Mouse (Mus musculus) erythroblast, embryonic 14.5 days (primary cell): ENCODE results near the gene Kctd7. TPM values are rescaled to one million over a fixed set of nuclear protein-coding genes. Genes with fewer than 3 reads are reported as not detected.

Experiments
- H3K27me3 ChIP-seq: 2 replicates; pipeline ENCODE4 v1.6.1; 2012; ENCODE audit warnings: inconsistent platforms; ENCODE audit not compliant: control insufficient read depth
- H3K36me3 ChIP-seq: 2 replicates; pipeline ENCODE4 v1.6.1; 2012; ENCODE audit warnings: mild to moderate bottlenecking, inconsistent platforms; ENCODE audit not compliant: control insufficient read depth
- H3K4me1 ChIP-seq: 2 replicates; pipeline ENCODE4 v1.6.1; 2012; ENCODE audit warnings: inconsistent platforms; ENCODE audit not compliant: control insufficient read depth
- H3K4me3 ChIP-seq: replicated peaks from 2 replicates; pipeline ENCODE3; 2012; ENCODE audit warnings: moderate library complexity, mild to moderate bottlenecking, inconsistent platforms
- H3K9me3 ChIP-seq: 2 replicates; pipeline ENCODE4 v1.6.1; 2012; ENCODE audit warnings: low read length, inconsistent platforms, mixed read lengths; ENCODE audit not compliant: control insufficient read depth
- GATA1 ChIP-seq: IDR thresholded peaks from 2 replicates; pipeline ENCODE4 v1.6.1; 2012; ENCODE audit warnings: low read length, inconsistent platforms, mixed read lengths
- TAL1 ChIP-seq: IDR thresholded peaks from 3 replicates; pipeline ENCODE4 v1.6.1; 2012; ENCODE audit warnings: low read length, inconsistent platforms, mixed read lengths
- polyA plus RNA-seq: library from polyadenylated mRNA; stranded (reverse); fragments of >175 nt; gene quantifications from 2 replicates; pipeline ENCODE4 v1.2.3, GENCODE M21; 2012

Gene Kctd7
- polyA plus RNA-seq, 1 experiment = 2.1 TPM

DNA sequence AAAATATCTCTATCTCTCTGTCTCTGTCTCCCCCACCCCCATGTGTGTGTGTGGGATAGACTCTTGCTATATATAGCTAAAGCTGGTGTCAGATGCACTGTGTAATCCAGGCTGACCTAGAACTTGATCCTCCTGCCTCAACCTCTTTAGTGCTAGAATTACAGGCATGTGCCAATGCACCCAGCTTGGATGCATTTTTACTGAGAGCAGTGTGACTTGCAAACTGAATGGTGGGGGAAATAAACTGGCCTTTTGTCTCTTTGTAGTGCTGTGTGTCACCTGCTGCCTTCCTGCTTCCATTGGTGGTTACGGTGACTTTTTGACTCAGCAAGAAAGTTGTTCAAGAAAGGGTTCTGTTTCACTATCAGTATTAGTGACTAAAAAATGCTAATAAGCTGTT, 51.6 kb downstream of the Kctd7 start:
- no peak for TF ChIP-seq GATA1
- TF ChIP-seq TAL1 = no peak
- H3K4me3 ChIP-seq = no peak overlapping the region
- no peaks in the 10 kb centered on the region for H3K27me3 ChIP-seq
- H3K36me3 ChIP-seq = peaks cover 99% of the 10 kb centered on the region
- peaks cover 13% of the 10 kb centered on the region for H3K4me1 ChIP-seq
- no peaks in the 10 kb centered on the region for H3K9me3 ChIP-seq

DNA sequence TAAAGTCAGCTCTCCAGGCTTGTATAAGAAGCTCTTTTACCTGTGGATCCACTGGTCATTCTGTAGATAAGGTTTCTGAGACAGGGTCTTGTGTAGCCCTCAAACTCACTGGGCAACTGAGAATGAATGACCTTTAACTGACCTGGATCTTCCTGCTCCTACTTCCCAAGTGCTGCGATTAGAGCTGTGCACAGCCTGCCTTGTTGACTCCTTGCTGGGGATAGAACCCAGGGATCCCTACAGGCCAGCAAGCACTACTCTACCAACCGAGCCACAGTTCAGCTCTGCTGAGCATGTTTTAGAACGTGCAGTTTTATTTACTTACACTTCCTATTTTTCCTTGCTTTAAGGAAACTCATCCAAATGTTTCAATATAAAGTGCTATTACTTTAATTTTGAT, 52.8 kb downstream of the Kctd7 start:
- Histone ChIP-seq H3K4me1 (peaks cover 13% of the 10 kb centered on the region), H3K36me3 (peaks cover 98% of the 10 kb centered on the region), H3K9me3 (no peaks in the 10 kb centered on the region), H3K27me3 (no peaks in the 10 kb centered on the region), H3K4me3 (no peak overlapping the region)
- TF ChIP-seq GATA1 (no peak), TAL1 (no peak)

DNA sequence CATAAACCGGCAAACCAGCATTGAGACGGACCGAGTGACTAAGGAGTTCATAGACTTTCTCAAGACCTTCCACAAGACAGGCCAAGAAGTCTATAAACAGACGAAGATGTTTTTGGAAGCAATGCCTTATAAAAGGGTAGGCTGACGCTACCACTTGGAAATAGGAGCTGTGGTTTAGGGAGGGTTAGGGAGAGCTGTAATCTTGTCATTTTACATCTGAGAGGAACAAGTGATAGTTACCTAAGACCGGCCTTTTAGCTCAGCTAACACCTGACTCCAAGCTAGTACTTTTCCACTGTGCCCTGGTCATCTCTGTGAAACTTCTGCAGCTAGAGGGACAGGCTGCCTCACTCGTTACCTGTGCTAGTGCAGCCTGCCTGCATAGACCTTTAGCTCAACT, 53.3 kb downstream of the Kctd7 start:
- H3K9me3 ChIP-seq = no peaks in the 10 kb centered on the region
- H3K4me3 ChIP-seq = no peak overlapping the region
- H3K4me1 ChIP-seq = peaks cover 13% of the 10 kb centered on the region
- no peaks in the 10 kb centered on the region for H3K27me3 ChIP-seq
- TF ChIP-seq TAL1 (no peak), GATA1 (no peak)
- H3K36me3 ChIP-seq = peaks cover 98% of the 10 kb centered on the region

DNA sequence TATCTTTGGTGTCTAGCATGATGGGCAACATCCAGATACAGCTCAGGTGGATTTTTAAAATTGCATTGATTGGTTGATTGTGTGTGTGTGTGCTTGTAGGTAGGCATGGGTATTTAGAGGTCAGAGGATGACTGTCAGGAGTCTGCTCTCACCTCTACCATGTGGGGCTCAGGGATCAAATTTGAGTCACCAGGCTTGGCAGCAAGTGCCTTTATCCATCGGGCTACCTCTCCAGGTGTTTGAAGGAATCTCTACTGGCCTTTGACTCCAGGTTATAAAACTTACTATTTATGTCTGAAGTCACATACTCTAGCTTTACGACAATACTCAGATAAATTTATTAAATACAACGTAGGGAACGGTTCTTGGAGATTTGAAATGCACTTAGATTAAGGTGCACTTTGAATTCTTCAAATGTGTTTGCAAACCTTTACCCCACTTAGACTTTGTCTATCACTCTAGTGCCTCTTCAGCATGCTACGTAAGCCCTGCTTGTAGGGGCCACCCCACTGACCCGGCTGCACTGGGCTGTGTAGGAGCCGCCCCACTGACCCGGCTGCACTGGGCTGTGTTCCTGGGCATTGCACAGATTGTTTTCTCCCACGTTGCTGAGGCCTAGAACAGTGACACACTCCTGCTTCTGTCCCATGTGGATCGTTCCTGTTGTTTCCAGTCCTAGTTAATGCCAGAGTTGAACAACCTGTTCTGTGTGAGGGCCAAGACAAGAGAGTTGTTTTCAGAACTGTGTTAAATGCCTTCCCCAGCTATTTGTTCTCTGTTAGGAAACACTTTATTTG, 55.8 kb downstream of the Kctd7 start:
- Histone ChIP-seq H3K36me3 (peaks cover 95% of the 10 kb centered on the region), H3K9me3 (no peaks in the 10 kb centered on the region), H3K4me3 (no peak overlapping the region), H3K4me1 (peaks cover 7% of the 10 kb centered on the region), H3K27me3 (no peaks in the 10 kb centered on the region)
- TF ChIP-seq GATA1 (no peak), TAL1 (no peak)

DNA sequence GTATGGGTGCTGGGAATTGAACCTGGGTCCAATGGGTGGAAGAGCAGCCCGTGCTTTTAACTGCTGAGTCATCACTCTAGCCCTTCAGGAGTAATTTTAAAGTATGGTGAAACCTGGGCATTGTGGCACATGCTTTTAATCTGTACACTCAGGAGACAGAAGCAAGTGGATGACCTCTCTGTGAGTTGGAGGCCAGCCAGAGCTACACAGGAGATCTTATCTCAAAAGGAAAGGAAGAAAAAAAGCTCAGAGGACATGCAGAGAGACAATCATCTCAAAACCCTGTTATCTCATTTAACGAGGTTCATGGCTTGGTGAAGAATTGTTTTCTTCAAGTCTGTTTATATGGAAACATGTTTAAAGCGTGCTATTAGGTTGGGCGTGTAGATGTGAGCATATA, 59.3 kb downstream of the Kctd7 start:
- no peaks in the 10 kb centered on the region; the same call in 1 of the 2 replicates for H3K4me1 ChIP-seq
- peaks cover 95% of the 10 kb centered on the region for H3K36me3 ChIP-seq
- TF ChIP-seq TAL1 (no peak), GATA1 (no peak)
- H3K27me3 ChIP-seq = no peaks in the 10 kb centered on the region
- H3K9me3 ChIP-seq = no peaks in the 10 kb centered on the region
- no peak overlapping the region for H3K4me3 ChIP-seq

DNA sequence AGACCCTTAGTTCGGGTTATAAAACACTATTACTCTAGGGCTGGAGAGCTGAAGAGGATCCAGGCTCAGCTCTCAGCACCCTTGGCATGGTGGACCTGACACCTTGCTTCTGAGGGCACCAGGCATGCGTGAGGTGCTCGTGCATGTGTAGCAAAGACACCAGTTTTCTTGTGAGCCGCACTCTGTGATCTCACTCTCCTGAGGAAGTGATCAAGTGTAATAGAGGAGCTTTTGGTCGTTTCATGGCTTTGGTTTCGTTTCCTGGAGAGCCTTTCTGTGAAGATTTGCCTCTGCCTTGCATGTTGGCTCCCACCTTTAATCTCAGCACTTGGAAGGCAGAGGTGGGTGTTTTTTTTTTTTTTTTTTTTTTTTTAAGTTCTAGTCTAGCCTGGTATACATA, 59.9 kb downstream of the Kctd7 start:
- no peaks in the 10 kb centered on the region for H3K27me3 ChIP-seq
- H3K36me3 ChIP-seq = peaks cover 95% of the 10 kb centered on the region
- TF ChIP-seq GATA1 (no peak), TAL1 (no peak)

More for the DNA sequence above, 59.9 kb downstream of the Kctd7 start:
- Histone ChIP-seq H3K9me3 (no peaks in the 10 kb centered on the region), H3K4me1 (no peaks in the 10 kb centered on the region; the same call in 1 of the 2 replicates), H3K4me3 (no peak overlapping the region)

Other genes starting within 250 kb of the Kctd7 start
- gene Zbed5, start 249.1 kb upstream of the Kctd7 start, polyA plus RNA-seq = 0.04 TPM in 1 of 2 replicates, not detected in the other
- gene Phkg1, start 246.3 kb upstream of the Kctd7 start, polyA plus RNA-seq = not detected in 2 replicates
- gene Nupr1l, start 236.3 kb upstream of the Kctd7 start, polyA plus RNA-seq = not detected in 2 replicates
- gene Vkorc1l1, start 202.9 kb upstream of the Kctd7 start, polyA plus RNA-seq = 0.92 and 1.9 TPM in 2 replicates
- 0.28 and 0.51 TPM in 2 replicates for gene Gusb, start 141.8 kb upstream of the Kctd7 start, polyA plus RNA-seq
- 1.0 and 2.1 TPM in 2 replicates for gene Asl, start 115.6 kb upstream of the Kctd7 start, polyA plus RNA-seq
- gene Crcp, start 115.6 kb upstream of the Kctd7 start, polyA plus RNA-seq = 1.1 and 2.1 TPM in 2 replicates
- 2.3 and 3.4 TPM in 2 replicates for gene Tpst1, start 71.5 kb upstream of the Kctd7 start, polyA plus RNA-seq
- gene Rabgef1, start 26.9 kb downstream of the Kctd7 start, polyA plus RNA-seq = 4.2 and 4.7 TPM in 2 replicates
- gene Tmem248, start 72.2 kb downstream of the Kctd7 start, polyA plus RNA-seq = 6.8 and 7.8 TPM in 2 replicates
- gene Sbds, start 110.7 kb downstream of the Kctd7 start, polyA plus RNA-seq = 3.2 and 4.0 TPM in 2 replicates
- 0.36 and 0.39 TPM in 2 replicates for gene Tyw1, start 110.8 kb downstream of the Kctd7 start, polyA plus RNA-seq
- 0.01 TPM in 1 of 2 replicates, not detected in the other for gene Caln1, start 224.6 kb downstream of the Kctd7 start, polyA plus RNA-seq
- not detected in 2 replicates for gene A330070K13Rik, start 239.8 kb downstream of the Kctd7 start, polyA plus RNA-seq